Mouse (Mus musculus): Measurements from ENCODE around the gene Wwc2.

Wwc2 gene

DNA sequence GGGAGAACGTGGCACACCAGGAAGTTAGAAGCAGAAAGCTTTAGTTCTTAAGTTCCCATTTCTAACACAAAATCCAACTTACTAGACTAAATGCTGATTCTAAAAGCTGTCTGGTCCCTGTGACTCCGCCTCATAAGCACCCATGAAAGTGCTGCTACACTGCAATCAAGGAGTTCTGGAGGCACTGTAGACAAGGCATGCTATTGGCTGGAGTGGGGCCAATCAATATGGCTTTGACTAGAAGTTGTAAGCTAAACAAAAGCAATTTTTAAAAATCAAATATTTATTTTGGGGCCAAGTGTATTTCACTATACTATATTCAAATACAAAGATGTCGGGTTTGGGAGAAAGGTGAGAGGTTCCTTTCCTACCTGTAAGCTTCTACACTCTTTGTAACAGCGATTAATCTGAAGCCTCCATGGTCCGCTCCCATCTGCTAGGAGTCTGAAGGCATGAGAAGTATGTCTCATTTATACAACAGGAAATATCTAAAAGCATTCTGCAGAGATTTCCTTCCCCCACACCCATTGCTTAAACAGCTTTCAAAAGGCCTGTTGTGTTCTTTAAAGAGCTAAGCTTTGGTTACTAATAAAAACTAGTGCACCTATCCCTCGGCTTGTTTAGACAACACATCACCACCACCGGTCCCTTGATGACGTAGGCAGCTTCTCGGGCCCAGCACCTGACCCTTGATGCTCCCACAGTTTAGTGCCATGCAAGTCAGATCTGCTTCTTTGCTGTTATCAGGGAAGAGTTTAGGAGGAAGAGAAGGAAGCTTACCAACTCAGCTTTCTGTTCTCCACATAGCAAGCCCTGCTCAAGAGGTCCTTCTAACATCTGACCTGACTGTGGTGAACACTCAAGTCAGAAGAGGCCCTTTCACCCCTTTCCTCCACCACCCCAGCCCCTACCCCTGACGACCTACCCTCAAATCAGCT, 50.5 kb downstream of the Wwc2 start:
- DNase-seq (ENCODE audit: low spot score in 2 of 2) = no peak

- DNase-seq (ENCODE audit: low spot score in 2 of 2) = no peak
Measured at GRCm38 (mm10) chr8:47939217-47939616, 51.5 kb downstream of the Wwc2 start.

DNA sequence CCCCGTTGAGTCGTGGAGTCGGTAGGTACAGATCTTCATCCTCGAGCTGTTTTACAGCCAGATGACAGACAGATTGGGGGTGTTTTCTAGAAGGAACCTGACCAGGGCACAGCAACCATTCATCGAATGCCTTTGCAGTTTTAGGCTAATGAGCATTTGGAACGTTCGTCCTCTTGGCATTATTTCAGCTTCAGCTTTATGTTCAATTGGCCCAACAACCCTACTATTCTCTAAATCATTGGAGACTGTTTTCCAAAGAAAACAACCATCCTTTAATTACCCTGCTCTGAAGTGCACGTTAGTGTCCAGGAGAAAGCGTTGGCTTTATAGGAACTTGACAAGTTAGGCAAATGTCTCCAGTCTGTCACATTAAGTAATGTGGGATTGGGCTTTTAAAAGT, 54.3 kb downstream of the Wwc2 start:
- DNase-seq (ENCODE audit: low spot score in 2 of 2) = no peak

DNA sequence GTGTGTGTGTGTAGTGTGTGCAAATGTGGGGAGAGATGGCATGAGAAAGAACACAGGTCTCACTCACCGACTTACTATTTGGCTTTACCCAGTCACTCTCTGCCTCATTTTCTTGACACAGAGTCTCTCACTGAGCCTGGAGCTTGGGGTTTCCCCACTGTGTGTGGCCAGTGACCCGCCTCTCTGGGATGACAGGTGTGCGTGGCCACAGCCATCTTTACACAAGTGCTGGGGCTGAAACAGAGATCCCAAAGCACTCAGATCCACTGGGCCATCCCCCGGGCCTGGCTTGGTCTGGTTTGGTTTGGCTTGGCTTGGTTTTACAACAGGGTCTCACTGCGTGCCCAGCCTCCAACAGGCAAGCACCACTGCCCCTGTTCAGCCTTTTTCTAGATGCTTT, 55.3 kb downstream of the Wwc2 start:
- DNase-seq (ENCODE audit: low spot score in 2 of 2) = no peak

- no peak for DNase-seq (ENCODE audit: low spot score in 2 of 2)
Measured at GRCm38 (mm10) chr8:47933087-47933486, 57.6 kb downstream of the Wwc2 start.

DNA sequence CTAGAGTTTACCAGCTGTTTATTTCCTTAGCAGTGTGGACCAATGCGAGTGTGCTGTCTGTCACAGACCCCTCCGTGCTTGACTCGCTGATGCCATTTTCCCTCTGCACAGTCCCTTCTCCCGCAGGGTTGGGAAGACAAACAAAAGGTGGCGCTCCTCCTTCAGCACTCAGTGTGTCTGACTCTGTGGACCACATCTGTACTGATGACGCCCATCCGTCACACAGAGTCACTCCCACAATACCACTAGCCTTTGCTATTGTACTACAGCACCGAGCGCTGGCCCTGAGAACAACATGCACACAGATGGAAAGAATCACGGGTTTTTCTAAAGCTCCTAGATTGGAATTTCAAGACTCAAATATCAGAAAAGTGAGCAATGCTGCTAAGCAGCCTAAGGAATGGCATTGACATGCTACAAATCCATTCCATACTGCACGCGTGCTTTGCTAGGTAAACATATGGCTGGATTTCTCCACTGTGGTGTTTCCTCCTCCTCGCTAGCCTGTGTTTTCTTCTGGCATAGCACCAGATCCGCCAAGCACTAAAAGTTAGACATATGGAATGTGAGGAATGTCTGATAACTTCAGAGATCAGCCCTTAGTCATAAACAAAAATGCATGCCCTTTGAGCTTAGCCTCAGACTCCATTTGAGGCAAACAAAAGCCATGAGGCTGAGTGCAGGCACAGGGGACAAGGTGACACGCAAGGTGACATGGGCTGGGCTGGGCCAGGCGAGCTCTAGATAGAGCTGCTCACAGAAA, 58.5 kb downstream of the Wwc2 start:
- DNase-seq (ENCODE audit: low spot score in 2 of 2) = peak; percentile 30 to 72

- no peak for DNase-seq (ENCODE audit: low spot score in 2 of 2)
Measured at GRCm38 (mm10) chr8:47931371-47931770, 59.4 kb downstream of the Wwc2 start.

DNA sequence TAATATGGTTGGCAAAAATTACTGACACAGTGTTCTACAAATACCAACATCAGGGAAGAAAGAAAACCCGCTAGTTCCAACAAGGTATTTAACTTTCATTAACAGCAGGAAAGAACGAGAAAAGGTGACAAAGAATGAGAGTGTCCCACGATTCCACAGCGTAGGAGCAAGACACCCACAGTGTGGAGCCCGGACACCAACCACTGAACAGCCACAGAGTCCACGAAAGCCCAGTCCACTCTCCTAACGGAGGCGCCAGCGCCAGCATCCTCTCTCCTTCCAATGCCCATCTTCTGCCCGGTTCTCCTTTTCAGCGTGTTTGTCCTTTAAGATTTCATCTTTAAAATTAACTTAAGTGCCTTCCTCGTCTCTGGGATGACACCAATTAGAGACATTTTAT, 61.1 kb downstream of the Wwc2 start:
- no peak for DNase-seq (ENCODE audit: low spot score in 2 of 2)

- DNase-seq (ENCODE audit: low spot score in 2 of 2) = no peak
Measured at GRCm38 (mm10) chr8:47928604-47929185, 62.0 kb downstream of the Wwc2 start.

DNA sequence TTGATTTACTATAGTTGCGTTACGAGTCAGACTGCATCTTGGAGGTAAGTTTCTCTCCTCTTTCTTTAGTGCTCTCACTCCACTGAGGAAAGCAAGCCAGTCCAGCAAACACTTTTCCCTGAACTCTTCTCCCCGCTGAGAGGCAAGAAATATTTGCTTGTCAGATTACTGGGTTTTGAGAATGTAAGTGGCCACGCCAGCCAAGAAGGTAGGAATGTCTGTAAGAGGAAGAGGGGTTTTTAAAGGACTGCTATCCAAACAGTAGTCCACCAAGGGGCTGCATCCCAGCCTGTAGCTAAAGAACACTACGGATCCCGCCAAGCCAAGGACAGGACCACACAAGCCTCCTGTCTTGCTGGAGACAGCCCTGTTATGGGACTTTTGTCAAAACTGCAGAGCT, 65.8 kb downstream of the Wwc2 start:
- no peak for DNase-seq (ENCODE audit: low spot score in 2 of 2)

GRCm38 (mm10) chr8:47922816-47923215, 67.9 kb downstream of the Wwc2 start:
- no peak for DNase-seq (ENCODE audit: low spot score in 2 of 2)

DNA sequence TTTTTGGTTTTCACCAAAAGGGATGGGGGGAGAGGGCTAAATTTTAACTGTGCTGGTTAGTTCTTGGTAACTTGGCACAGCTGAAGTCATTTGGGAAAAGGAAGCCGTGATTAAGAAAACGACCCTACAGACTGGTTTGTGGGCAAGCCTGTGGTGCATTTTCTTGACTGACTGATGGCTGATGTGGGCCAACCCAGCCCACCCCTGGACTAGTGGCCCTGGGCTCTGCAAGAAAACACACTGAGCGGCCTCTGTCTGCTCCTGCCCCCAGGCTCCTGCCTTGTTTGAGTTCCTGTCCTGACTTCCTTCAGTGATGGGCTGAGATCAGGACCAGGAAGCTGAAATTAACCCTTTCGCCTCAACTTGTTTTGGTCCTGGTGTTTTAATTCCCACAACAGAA, 68.7 kb downstream of the Wwc2 start:
- no peak for DNase-seq (ENCODE audit: low spot score in 2 of 2)

DNA sequence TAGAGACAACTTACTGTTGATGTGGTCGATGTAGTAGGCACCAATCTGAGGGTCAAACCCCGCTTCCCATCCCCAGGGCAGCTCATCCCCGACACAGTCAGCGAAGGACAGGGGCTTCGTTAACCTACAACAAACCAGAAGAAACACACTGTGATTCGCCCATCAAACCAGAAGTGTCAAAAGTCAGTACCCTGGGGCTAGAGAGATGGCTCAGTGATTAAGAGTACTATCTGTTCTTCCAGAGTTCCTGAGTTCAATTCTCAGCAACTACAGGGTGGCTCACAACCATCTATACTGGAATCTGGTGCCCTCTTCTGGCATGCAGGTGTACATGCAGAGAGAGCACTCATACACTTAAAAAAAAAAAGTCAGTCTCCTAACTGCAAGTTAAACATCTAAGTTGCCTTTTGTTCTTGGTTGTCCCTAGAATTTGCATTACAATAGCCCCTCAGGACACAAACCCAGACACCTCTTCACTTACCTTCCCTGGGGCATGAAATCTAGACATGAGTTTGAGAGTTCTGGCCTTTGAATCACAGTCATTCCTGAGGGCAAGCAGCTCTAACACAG, 70.1 kb downstream of the Wwc2 start:
- no peak for DNase-seq (ENCODE audit: low spot score in 2 of 2)

- DNase-seq (ENCODE audit: low spot score in 2 of 2) = peak; percentile 9 to 41
Measured at GRCm38 (mm10) chr8:47917060-47918035, 73.4 kb downstream of the Wwc2 start.

- no peak for DNase-seq (ENCODE audit: low spot score in 2 of 2)
Measured at GRCm38 (mm10) chr8:47915521-47915920, 75.2 kb downstream of the Wwc2 start.

- DNase-seq (ENCODE audit: low spot score in 2 of 2) = no peak
Measured at GRCm38 (mm10) chr8:47914946-47915345, 75.8 kb downstream of the Wwc2 start.

DNA sequence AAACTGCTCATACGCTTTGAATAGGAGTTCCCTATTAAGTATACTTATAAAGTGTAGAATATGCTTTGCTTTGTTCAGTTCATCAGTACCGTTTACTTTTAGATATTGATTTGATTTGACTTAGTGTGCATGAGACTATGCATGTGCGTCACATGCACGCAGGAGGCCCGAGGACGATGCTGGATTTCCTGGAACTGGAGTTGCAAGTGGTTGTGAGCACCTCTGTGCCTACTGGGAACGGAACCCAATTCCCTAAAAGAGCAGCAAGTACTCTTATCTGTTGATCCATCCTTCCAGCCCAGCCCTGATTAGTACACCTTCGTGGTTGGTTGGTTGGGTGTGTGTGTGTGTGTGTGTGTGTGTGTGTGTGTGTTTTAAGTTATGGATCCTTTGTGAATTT, 76.6 kb downstream of the Wwc2 start:
- DNase-seq (ENCODE audit: low spot score in 2 of 2) = no peak

DNA sequence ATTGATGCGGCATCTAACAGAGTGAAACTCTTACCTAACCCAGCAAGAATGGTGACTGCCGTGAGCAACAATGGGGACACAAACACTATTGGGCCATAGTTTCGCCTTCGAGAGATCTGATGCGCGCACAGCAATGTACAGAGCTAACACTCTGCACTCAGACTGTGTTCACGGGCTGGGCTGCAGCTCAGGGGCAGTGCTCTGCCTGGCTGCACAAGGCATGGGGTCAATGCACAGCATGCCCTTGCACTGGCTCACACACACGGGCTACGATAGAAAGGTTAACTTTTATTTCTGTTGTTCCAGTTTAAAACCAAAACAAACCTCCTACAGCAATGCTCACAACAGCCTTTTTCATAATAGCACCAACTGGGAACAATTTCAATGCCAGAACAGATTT, 77.1 kb downstream of the Wwc2 start:
- no peak for DNase-seq (ENCODE audit: low spot score in 2 of 2)

- DNase-seq (ENCODE audit: low spot score in 2 of 2) = no peak
Measured at GRCm38 (mm10) chr8:47909681-47910080, 81.0 kb downstream of the Wwc2 start.

- no peak for DNase-seq (ENCODE audit: low spot score in 2 of 2)
Measured at GRCm38 (mm10) chr8:47907056-47907455, 83.7 kb downstream of the Wwc2 start.

- no peak for DNase-seq (ENCODE audit: low spot score in 2 of 2)
Measured at GRCm38 (mm10) chr8:47906142-47906541, 84.6 kb downstream of the Wwc2 start.

Measured in frontal cortex, postnatal 36 days (tissue).